Mouse (Mus musculus) layer of hippocampus, adult 8-10 months (tissue): ENCODE measurements around the gene Pnpo. TPM values are rescaled to one million over a fixed set of nuclear protein-coding genes. Genes with fewer than 3 reads are reported as not detected.

Source experiments
- DNase-seq, 2 experiments: peaks; one replicate each; pipeline ENCODE4 v3.0.0; 2022; ENCODE audit warnings: low spot score in 2 of 2
- total RNA-seq, 4 experiments: library from RNA; stranded (reverse); gene quantifications; 2 replicates each; pipeline ENCODE4 v1.2.4; 2022

Gene Pnpo
- total RNA-seq = 10 to 100 TPM; 38.1 to 41.5 (median 39.6) TPM

GRCm38 (mm10) chr11:96943746-96944304, at the start of gene Pnpo:
Gene Pnpo (minus strand): TSS chr11:96943986.
- peak; percentile 89 to 95 for DNase-seq

GRCm38 (mm10) chr11:96992722-96993311, 49.0 kb upstream of the Pnpo start:
- no peak for DNase-seq

GRCm38 (mm10) chr11:96991501-96991900, 47.7 kb upstream of the Pnpo start:
- no peak for DNase-seq

- DNase-seq = peak in 1 of 2 experiments; percentile 42
Measured at GRCm38 (mm10) chr11:96987873-96988655, 44.3 kb upstream of the Pnpo start.

- DNase-seq = no peak
Measured at GRCm38 (mm10) chr11:96986463-96986862, 42.7 kb upstream of the Pnpo start.

- DNase-seq = no peak
Measured at GRCm38 (mm10) chr11:96984903-96985302, 41.1 kb upstream of the Pnpo start.

- DNase-seq = no peak
Measured at GRCm38 (mm10) chr11:96982859-96983258, 39.1 kb upstream of the Pnpo start, which contains the start of gene Sp2. Gene Sp2 (minus strand): TSS chr11:96982959.

GRCm38 (mm10) chr11:96982355-96982754, 38.6 kb upstream of the Pnpo start:
- DNase-seq = peak; percentile 69 to 80

GRCm38 (mm10) chr11:96981461-96981860, 37.7 kb upstream of the Pnpo start:
- no peak for DNase-seq

GRCm38 (mm10) chr11:96980021-96980420, 36.2 kb upstream of the Pnpo start:
- no peak for DNase-seq

- no peak for DNase-seq
Measured at GRCm38 (mm10) chr11:96979329-96979728, 35.5 kb upstream of the Pnpo start.

GRCm38 (mm10) chr11:96978401-96979246, 34.8 kb upstream of the Pnpo start:
- DNase-seq = no peak

GRCm38 (mm10) chr11:96977606-96978400, 34.0 kb upstream of the Pnpo start:
- DNase-seq = peak; percentile 100

GRCm38 (mm10) chr11:96976911-96977591, 33.3 kb upstream of the Pnpo start:
- peak; percentile 61 to 78 for DNase-seq

GRCm38 (mm10) chr11:96976379-96976687, 32.5 kb upstream of the Pnpo start:
- DNase-seq = no peak

- no peak for DNase-seq
Measured at GRCm38 (mm10) chr11:96975511-96976378, 32.0 kb upstream of the Pnpo start.

- DNase-seq = no peak
Measured at GRCm38 (mm10) chr11:96974813-96975212, 31.0 kb upstream of the Pnpo start.

GRCm38 (mm10) chr11:96973426-96973964, 29.7 kb upstream of the Pnpo start:
- DNase-seq = no peak

GRCm38 (mm10) chr11:96972906-96973305, 29.1 kb upstream of the Pnpo start:
- DNase-seq = no peak
